Mouse (Mus musculus): ENCODE measurements around the gene Zfp277.

GRCm38 (mm10) chr12:40286539-40286938 is 159.2 kb downstream of the Zfp277 start:
- no peak for TF ChIP-seq CTCF (IDR thresholded peaks at IDR 0.05; ENCODE audit: low read depth)
- TF ChIP-seq EP300 (IDR thresholded peaks at IDR 0.05; ENCODE audit: low read depth) = no peak

Data from liver, postnatal 0 days (tissue).